Mouse (Mus musculus): ENCODE measurements around the gene Aldh8a1. TPM values are rescaled to one million over a fixed set of nuclear protein-coding genes. Genes with fewer than 3 reads are reported as not detected.

The Aldh8a1 gene
- not detected for polyA plus RNA-seq (2017; shearing (Covaris generic))

DNA sequence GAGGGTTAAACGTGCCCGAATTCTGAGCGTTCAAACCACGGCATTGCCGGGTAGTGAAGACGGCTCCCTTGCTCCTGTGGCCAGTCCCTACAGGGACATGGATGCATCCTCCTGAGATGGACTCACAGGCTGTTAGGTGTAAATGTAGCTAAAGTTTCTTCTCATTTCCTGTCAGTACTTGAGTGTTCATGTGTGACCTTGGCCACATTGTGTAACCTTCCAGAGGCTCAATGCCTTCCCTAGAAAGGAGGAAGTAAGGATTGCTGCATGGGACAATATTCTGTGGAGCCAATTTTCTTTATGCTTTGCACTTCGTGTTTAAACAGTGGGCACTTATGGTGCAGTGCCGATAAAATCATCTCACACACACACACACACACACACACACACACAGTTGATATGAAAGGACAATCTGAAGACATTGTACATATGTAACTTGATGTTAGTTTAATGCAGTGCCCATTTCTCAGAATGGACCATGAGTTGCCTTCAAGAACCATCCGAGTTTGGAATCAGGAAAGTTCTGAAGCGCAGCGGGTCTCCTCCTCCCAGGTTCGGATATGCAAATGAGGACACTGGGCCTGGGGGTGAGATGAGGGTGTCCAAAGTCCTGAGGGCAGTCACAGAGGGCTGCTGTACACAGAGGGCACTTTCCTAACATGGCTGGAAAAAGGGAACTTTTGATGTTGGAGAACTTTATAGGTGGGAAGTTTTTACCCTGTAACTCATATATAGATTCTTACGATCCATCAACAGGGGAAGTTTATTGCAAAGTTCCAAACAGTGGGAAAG, at the start of gene Aldh8a1:
Aldh8a1 (plus strand) TSS at position 610 of the 792 bp plus-strand sequence.

Other genes starting within 250 kb of the Aldh8a1 start
- gene Myb, start 216.3 kb upstream of the Aldh8a1 start, polyA plus RNA-seq (2017; shearing (Covaris generic)) = 12.1 TPM
- gene Hbs1l, start 81.3 kb upstream of the Aldh8a1 start, polyA plus RNA-seq (2017; shearing (Covaris generic)) = 120 TPM
- not detected for gene 1700020N01Rik, start 215.9 kb downstream of the Aldh8a1 start, polyA plus RNA-seq (2017; shearing (Covaris generic))